Mouse (Mus musculus): ENCODE measurements around the gene Rftn2.

Rftn2 gene

DNA sequence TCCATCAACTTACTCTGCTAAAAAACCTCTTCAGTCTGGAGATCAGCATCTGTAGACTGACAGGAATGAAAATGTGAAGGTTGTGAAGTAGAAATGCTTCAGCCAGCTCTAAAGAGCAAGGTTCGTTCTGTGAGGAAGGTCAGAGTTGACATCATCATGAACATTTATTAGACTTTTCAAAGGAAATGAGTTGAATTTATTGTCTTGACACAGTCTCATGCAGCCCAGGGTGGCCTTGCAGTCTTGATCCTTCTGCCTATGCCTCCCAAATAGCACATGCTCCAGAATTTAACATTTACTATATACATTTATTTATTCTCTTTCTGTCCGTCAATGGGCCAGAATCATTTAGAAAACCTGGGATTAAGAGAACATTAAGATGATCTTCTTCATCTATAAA, 103.0 kb downstream of the Rftn2 start:
- DNase-seq (ENCODE audit: low spot score) = no peak

DNA sequence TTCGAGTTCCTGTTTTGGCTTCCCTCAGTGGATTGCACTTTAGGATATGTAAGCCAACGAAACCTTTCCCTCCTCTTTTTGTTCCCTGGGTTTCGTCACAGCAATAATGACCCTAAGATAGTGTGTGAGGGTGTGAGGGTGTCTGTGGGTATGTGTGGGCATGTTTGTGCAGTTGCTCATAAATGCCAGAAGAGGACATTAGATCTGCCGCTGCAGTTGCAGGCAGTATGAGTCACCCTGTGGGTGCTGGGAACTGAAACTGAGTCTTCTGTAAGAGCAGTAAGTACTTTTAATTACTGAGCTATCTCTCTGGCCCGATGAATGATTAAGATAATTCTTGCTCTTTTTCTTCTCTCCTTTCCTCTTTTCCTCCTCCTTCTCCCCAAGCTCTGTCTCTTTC, 103.5 kb downstream of the Rftn2 start:
- DNase-seq (ENCODE audit: low spot score) = no peak
